In the genomic region with DNA sequence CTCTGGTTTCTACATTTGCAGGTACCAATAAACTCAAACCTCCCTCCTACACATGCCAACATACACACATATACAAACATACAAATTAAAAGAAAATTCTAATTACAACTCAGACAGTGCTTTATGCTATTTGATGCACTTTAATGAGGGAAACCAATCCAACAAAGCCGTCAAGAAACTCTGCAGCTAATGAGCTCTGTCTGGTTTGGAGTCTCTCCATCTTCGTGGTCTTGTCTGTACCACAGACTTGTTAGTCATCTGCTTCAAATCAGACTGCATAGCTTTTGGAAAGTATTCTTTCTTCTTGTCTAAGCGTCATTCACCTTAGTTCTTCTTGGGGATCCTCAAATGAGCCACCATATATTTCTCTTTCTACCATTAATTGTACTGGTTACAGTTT, we compare ENCODE assay signal across 26 mouse cellular contexts.
DNase-seq lines count a peak whose midpoint lies in the region; ATAC-seq and TF ChIP-seq lines count a peak whose summit lies in the region.
"Had no signal": no experiment of that assay in that cellular context is flagged by ENCODE, and none has a peak within 500 bp of the region (broad histone marks: within the 10 kb centered on the region; RNA-seq: fewer than 3 reads in every experiment).

No protein-coding gene starts in this region.

- H3K9ac ChIP-seq in embryonic facial prominence, embryonic 14.5 days (ENCODE audit: low read depth, low read length) = no peak overlapping the region
- H3K9ac ChIP-seq in forebrain, embryonic 15.5 days (replicated peaks) = no peak overlapping the region
- H3K9ac ChIP-seq in forebrain, postnatal 0 days = no peak overlapping the region
- no peak overlapping the region for H3K9ac ChIP-seq in forebrain, embryonic 13.5 days
- H3K9ac ChIP-seq: embryonic facial prominence, embryonic 12.5 days; embryonic facial prominence, embryonic 15.5 days had no signal

- ATAC-seq in embryonic facial prominence, embryonic 14.5 days (ENCODE audit: low read depth) = no peak
- ATAC-seq in forebrain, embryonic 15.5 days (replicated peaks) = peak; percentile 48; the same call in 1 of the 2 replicates
- peak; percentile 47; the same call in 1 of the 2 replicates for ATAC-seq in forebrain, postnatal 0 days
- no peak for ATAC-seq in forebrain, embryonic 13.5 days
- ATAC-seq: CD4-positive, CD25-positive, alpha-beta regulatory T cell, adult 4 months had no signal

- no peak for TF ChIP-seq CTCF in forebrain, postnatal 0 days (IDR thresholded peaks at IDR 0.05; ENCODE audit: low read depth)
- no peak for TF ChIP-seq CTCF in brain, embryonic 14.5 days (IDR thresholded peaks at IDR 0.05; ENCODE audit: borderline replicate concordance, extremely low read depth, insufficient read depth, insufficient read length)

- no peak overlapping the region for H3K4me3 ChIP-seq in embryonic facial prominence, embryonic 14.5 days (ENCODE audit: low read depth, low read length)
- no peak overlapping the region for H3K4me3 ChIP-seq in embryonic facial prominence, embryonic 10.5 days
- H3K4me3 ChIP-seq in forebrain, embryonic 15.5 days = no peak overlapping the region
- no peak overlapping the region for H3K4me3 ChIP-seq in forebrain, embryonic 10.5 days
- no peak overlapping the region for H3K4me3 ChIP-seq in forebrain, postnatal 0 days (ENCODE audit: low read depth, low read length)
- no peak overlapping the region for H3K4me3 ChIP-seq in forebrain, embryonic 13.5 days
- H3K4me3 ChIP-seq in heart, embryonic 10.5 days = no peak overlapping the region
- H3K4me3 ChIP-seq: embryonic facial prominence, embryonic 12.5 days; embryonic facial prominence, embryonic 15.5 days; erythroblast, embryonic 14.5 days; gastrocnemius, adult 2 months had no signal

- no peak overlapping the region for H3K4me2 ChIP-seq in embryonic facial prominence, embryonic 14.5 days (ENCODE audit: low read depth, low read length)
- no peak overlapping the region for H3K4me2 ChIP-seq in forebrain, embryonic 15.5 days (replicated peaks)
- H3K4me2 ChIP-seq in forebrain, postnatal 0 days (ENCODE audit: low read depth) = no peak overlapping the region
- H3K4me2 ChIP-seq in forebrain, embryonic 13.5 days = no peak overlapping the region
- H3K4me2 ChIP-seq: embryonic facial prominence, embryonic 12.5 days; embryonic facial prominence, embryonic 15.5 days had no signal

- no peaks in the 10 kb centered on the region for H3K9me3 ChIP-seq in embryonic facial prominence, embryonic 14.5 days (ENCODE audit: control insufficient read depth, low read length)
- H3K9me3 ChIP-seq in embryonic facial prominence, embryonic 10.5 days = peaks cover 1% of the 10 kb centered on the region
- H3K9me3 ChIP-seq in forebrain, embryonic 15.5 days = no peaks in the 10 kb centered on the region
- H3K9me3 ChIP-seq in forebrain, embryonic 10.5 days = peaks cover 3% of the 10 kb centered on the region
- no peaks in the 10 kb centered on the region for H3K9me3 ChIP-seq in forebrain, postnatal 0 days (ENCODE audit: low read length)
- H3K9me3 ChIP-seq in forebrain, embryonic 13.5 days (replicated peaks) = no peaks in the 10 kb centered on the region
- H3K9me3 ChIP-seq in heart, embryonic 10.5 days = no peaks in the 10 kb centered on the region
- H3K9me3 ChIP-seq: embryonic facial prominence, embryonic 12.5 days; embryonic facial prominence, embryonic 15.5 days; G1E had no signal

- no peaks in the 10 kb centered on the region for H3K27me3 ChIP-seq in embryonic facial prominence, embryonic 14.5 days (replicated peaks; ENCODE audit: control insufficient read depth, insufficient read depth, low read length)
- H3K27me3 ChIP-seq in embryonic facial prominence, embryonic 10.5 days (replicated peaks; ENCODE audit: low read depth, poor library complexity, severe bottlenecking) = no peaks in the 10 kb centered on the region
- no peaks in the 10 kb centered on the region for H3K27me3 ChIP-seq in forebrain, embryonic 15.5 days
- no peaks in the 10 kb centered on the region for H3K27me3 ChIP-seq in forebrain, embryonic 10.5 days (ENCODE audit: poor library complexity, severe bottlenecking)
- H3K27me3 ChIP-seq in forebrain, postnatal 0 days (ENCODE audit: insufficient read depth, low read length) = no peaks in the 10 kb centered on the region
- no peaks in the 10 kb centered on the region for H3K27me3 ChIP-seq in forebrain, embryonic 13.5 days
- H3K27me3 ChIP-seq in heart, embryonic 10.5 days (ENCODE audit: insufficient read depth, poor library complexity, severe bottlenecking) = no peaks in the 10 kb centered on the region
- H3K27me3 ChIP-seq: CH12.LX; embryonic facial prominence, embryonic 12.5 days; embryonic facial prominence, embryonic 15.5 days had no signal

- DNase-seq in embryonic facial prominence, embryonic 14.5 days (ENCODE audit: low spot score) = peak; percentile 31
- DNase-seq in embryonic facial prominence, embryonic 10.5 days (ENCODE audit: low spot score) = no peak
- DNase-seq in forebrain, embryonic 10.5 days (ENCODE audit: extremely low spot score, low spot score) = no peak
- DNase-seq in forebrain, postnatal 0 days = peak; percentile 47
- DNase-seq in brain, embryonic 14.5 days (ENCODE audit: low read depth) = peak; percentile 74
- no peak for DNase-seq in heart, embryonic 10.5 days (ENCODE audit: low spot score)
- DNase-seq: adrenal gland, adult 2 months; adrenal gland, postnatal 10 days; adrenal gland, postnatal 25 days; B cell, adult 2 months; cerebellum, adult 11 months; cerebellum, adult 18-20 months; cerebellum, adult 8-10 months; cerebellum, adult 9-11 months; cerebellum, postnatal 14 days; cerebellum, postnatal 36 days; embryo, embryonic 11 days; gastrocnemius, adult 2 months had no signal

- no peak overlapping the region for H3K27ac ChIP-seq in embryonic facial prominence, embryonic 14.5 days (replicated peaks; ENCODE audit: low read depth, low read length)
- no peak overlapping the region for H3K27ac ChIP-seq in embryonic facial prominence, embryonic 10.5 days (replicated peaks)
- no peak overlapping the region for H3K27ac ChIP-seq in forebrain, embryonic 15.5 days (replicated peaks)
- no peak overlapping the region for H3K27ac ChIP-seq in forebrain, embryonic 10.5 days
- H3K27ac ChIP-seq in forebrain, postnatal 0 days (ENCODE audit: low read depth, low read length) = no peak overlapping the region
- H3K27ac ChIP-seq in forebrain, embryonic 13.5 days = no peak overlapping the region
- H3K27ac ChIP-seq in heart, embryonic 10.5 days = no peak overlapping the region
- H3K27ac ChIP-seq: embryonic facial prominence, embryonic 12.5 days; embryonic facial prominence, embryonic 15.5 days; gastrocnemius, adult 2 months had no signal

- 51% methylated on average over 3 of the region's 3 CpGs for WGBS in embryonic facial prominence, embryonic 14.5 days
- 86% methylated on average over 3 of the region's 3 CpGs for WGBS in embryonic facial prominence, embryonic 10.5 days
- 64% methylated on average over 3 of the region's 3 CpGs for WGBS in forebrain, embryonic 15.5 days
- WGBS in forebrain, embryonic 10.5 days = 88% methylated on average over 3 of the region's 3 CpGs
- 50% methylated on average over 3 of the region's 3 CpGs for WGBS in forebrain, postnatal 0 days
- 70% methylated on average over 3 of the region's 3 CpGs for WGBS in forebrain, embryonic 13.5 days
- WGBS in heart, embryonic 10.5 days = 83% methylated on average over 3 of the region's 3 CpGs

- TF ChIP-seq POLR2A in brain, embryonic 14.5 days (IDR thresholded peaks at IDR 0.05; ENCODE audit: borderline replicate concordance, extremely low read depth, insufficient read depth, insufficient read length, poor library complexity, severe bottlenecking) = no peak

- H3K4me1 ChIP-seq in embryonic facial prominence, embryonic 14.5 days (ENCODE audit: control insufficient read depth, insufficient read depth, low read length) = no peaks in the 10 kb centered on the region
- H3K4me1 ChIP-seq in embryonic facial prominence, embryonic 10.5 days = no peaks in the 10 kb centered on the region
- H3K4me1 ChIP-seq in forebrain, embryonic 15.5 days = no peaks in the 10 kb centered on the region
- H3K4me1 ChIP-seq in forebrain, embryonic 10.5 days = no peaks in the 10 kb centered on the region
- H3K4me1 ChIP-seq in forebrain, postnatal 0 days (ENCODE audit: insufficient read depth) = no peaks in the 10 kb centered on the region
- H3K4me1 ChIP-seq in forebrain, embryonic 13.5 days = no peaks in the 10 kb centered on the region
- no peaks in the 10 kb centered on the region for H3K4me1 ChIP-seq in heart, embryonic 10.5 days
- H3K4me1 ChIP-seq: embryonic facial prominence, embryonic 12.5 days; embryonic facial prominence, embryonic 15.5 days had no signal

- no peaks in the 10 kb centered on the region for H3K36me3 ChIP-seq in embryonic facial prominence, embryonic 14.5 days (ENCODE audit: control insufficient read depth, insufficient read depth, low read length)
- H3K36me3 ChIP-seq in embryonic facial prominence, embryonic 10.5 days (replicated peaks) = no peaks in the 10 kb centered on the region
- H3K36me3 ChIP-seq in forebrain, embryonic 15.5 days = no peaks in the 10 kb centered on the region
- no peaks in the 10 kb centered on the region for H3K36me3 ChIP-seq in forebrain, embryonic 10.5 days (replicated peaks)
- H3K36me3 ChIP-seq in forebrain, postnatal 0 days (ENCODE audit: insufficient read depth) = no peaks in the 10 kb centered on the region
- H3K36me3 ChIP-seq in forebrain, embryonic 13.5 days (ENCODE audit: poor library complexity, severe bottlenecking) = no peaks in the 10 kb centered on the region
- no peaks in the 10 kb centered on the region for H3K36me3 ChIP-seq in heart, embryonic 10.5 days
- H3K36me3 ChIP-seq: embryonic facial prominence, embryonic 12.5 days; embryonic facial prominence, embryonic 15.5 days; G1E had no signal

Comparison
In these comparisons a context has a peak if more than half of its experiments do, and no peak if none do; other contexts are left out.
1. ATAC-seq: peak in forebrain, embryonic 15.5 days (single experiment) and forebrain, postnatal 0 days (single experiment); none in embryonic facial prominence, embryonic 14.5 days (single experiment) and forebrain, embryonic 13.5 days (single experiment).
2. DNase-seq: peak in embryonic facial prominence, embryonic 14.5 days (single experiment), forebrain, postnatal 0 days (single experiment) and brain, embryonic 14.5 days (single experiment); none in embryonic facial prominence, embryonic 10.5 days (single experiment), forebrain, embryonic 10.5 days (single experiment) and heart, embryonic 10.5 days (single experiment).